Mouse (Mus musculus): Measurements from ENCODE around the gene Mfap1a. TPM values are rescaled to one million over a fixed set of nuclear protein-coding genes. Genes with fewer than 3 reads are reported as not detected.
"Not testable (repeated sequence)": the region's sequence is repeated elsewhere in the genome, so short reads cannot be mapped to it uniquely, and the experiment has no call there.

The Mfap1a gene
- total and polyA plus RNA-seq, 3 experiments: 11.1 to 57.1 (median 32.5) TPM

DNA sequence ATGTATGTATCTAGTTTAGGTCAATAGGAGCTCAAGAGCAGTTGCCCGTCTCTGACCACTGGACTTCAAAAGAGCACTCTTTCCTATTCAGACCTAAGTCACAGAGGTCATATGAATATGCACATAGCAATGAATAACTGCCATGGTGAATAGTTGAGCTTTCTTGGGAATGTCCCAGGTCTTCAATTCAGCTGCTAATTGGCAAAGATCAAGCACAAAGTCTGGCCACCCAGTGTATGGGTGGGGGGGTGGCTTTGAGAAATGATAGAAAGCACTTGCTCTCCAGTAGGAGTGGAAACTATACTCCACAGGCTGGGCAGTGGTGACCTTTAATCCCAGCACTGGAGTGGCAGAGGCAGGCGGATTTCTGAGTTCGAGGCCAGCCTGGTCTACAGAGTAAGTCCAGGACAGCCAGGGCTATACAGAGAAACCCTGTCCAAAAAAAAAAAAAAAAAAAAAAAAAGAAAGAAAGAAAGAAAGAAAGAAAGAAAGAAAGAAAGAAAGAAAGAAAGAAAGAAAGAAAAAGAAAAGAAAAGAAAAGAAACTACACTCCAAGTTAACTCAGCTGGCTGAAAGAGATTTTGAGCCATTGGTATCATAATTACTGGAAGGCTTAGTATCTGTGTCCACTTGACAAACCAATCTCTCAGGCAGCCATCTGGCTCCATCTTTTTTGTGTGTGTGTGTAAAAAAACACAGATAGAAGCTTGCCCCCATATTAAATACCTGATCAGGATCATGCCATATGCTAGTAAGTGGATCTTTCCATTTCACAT, 28.8 kb downstream of the Mfap1a start:
- Histone ChIP-seq H3K4me1 (ENCODE audit: insufficient read depth, low read depth, low read length) (no peaks in the 10 kb centered on the region; the same call in 1 of the 2 replicates), H3K9me3 (replicated peaks) (no peaks in the 10 kb centered on the region), H3K27me3 (ENCODE audit: insufficient read depth, low read length) (peaks cover 7% of the 10 kb centered on the region), H3K36me3 (replicated peaks) (peaks cover 4% of the 10 kb centered on the region), H3K4me3 (ENCODE audit: low read depth, low read length) (no peak overlapping the region)
- ATAC-seq (ENCODE audit: extremely low read depth, insufficient number of reproducible peaks, low FRiP score, poor library complexity, severe bottlenecking) (no peak), DNase-seq (ENCODE audit: low spot score) (no peak)
- no peak for TF ChIP-seq POLR2AphosphoS5 (IDR thresholded peaks at IDR 0.05; ENCODE audit: insufficient replicate concordance, low read depth, low read length)
- TF ChIP-seq CTCF (IDR thresholded peaks at IDR 0.05; ENCODE audit: low read depth, low read length): no peak
- no peak for TF ChIP-seq TAL1 (conservative IDR thresholded peaks at IDR 0.05; ENCODE audit: low read depth, low read length)
- no peak for TF ChIP-seq GATA1 (IDR thresholded peaks at IDR 0.05; ENCODE audit: borderline replicate concordance, low read length)
- no peak for TF ChIP-seq GATA2 (IDR thresholded peaks at IDR 0.05; ENCODE audit: borderline replicate concordance, low read depth, low read length)

DNA sequence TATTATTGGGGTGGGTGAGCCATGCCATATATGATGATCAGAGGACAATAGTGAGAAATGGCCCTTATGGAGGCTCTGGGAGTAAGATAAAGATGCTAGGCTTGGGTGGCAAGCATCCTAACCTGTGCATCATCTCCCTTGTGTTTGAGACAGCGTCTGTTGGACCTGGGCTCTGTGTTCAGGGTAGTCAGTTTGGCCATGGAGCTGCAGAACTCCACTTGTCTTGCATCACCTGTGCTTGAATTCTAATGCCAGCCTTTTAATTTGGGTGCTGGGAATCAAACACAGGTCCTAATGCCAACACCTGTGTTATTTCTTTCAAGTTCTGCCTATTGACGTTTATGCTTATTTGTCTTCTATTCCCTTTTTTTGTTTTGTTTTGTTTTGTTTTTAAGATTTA, 31.2 kb downstream of the Mfap1a start:
- H3K36me3 ChIP-seq (replicated peaks): peaks cover 11% of the 10 kb centered on the region
- not testable (repeated sequence) for H3K27me3 ChIP-seq (ENCODE audit: insufficient read depth, low read length); H3K9me3 ChIP-seq (replicated peaks); H3K4me3 ChIP-seq (ENCODE audit: low read depth, low read length); H3K4me1 ChIP-seq (ENCODE audit: insufficient read depth, low read depth, low read length); ATAC-seq (ENCODE audit: extremely low read depth, insufficient number of reproducible peaks, low FRiP score, poor library complexity, severe bottlenecking); DNase-seq (ENCODE audit: low spot score)

DNA sequence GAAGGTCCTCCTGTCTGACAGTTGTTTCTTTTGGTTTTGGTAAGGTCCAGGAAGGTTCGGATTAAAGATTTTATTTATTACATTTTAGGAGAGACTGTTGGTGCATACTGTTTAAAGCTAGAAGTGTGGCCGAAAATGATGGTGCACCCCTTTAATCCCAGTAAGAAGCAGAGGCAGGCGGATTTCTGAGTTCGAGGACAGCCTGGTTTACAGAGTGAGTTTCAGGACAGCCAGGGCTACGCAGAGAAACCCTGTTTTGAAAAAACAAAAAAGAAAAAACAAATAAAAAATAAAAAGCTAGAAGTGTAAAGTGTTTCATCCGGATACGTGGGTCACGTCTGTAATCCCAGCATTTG, 32.3 kb downstream of the Mfap1a start:
- peaks cover 7% of the 10 kb centered on the region; the same call in 1 of the 2 replicates for H3K4me1 ChIP-seq (ENCODE audit: insufficient read depth, low read depth, low read length)
- H3K9me3 ChIP-seq (replicated peaks): no peaks in the 10 kb centered on the region
- H3K36me3 ChIP-seq (replicated peaks): peaks cover 11% of the 10 kb centered on the region
- ATAC-seq (ENCODE audit: extremely low read depth, insufficient number of reproducible peaks, low FRiP score, poor library complexity, severe bottlenecking): no peak
- no peaks in the 10 kb centered on the region for H3K27me3 ChIP-seq (ENCODE audit: insufficient read depth, low read length)
- DNase-seq (ENCODE audit: low spot score): no peak
- TF ChIP-seq POLR2AphosphoS5 (IDR thresholded peaks at IDR 0.05; ENCODE audit: insufficient replicate concordance, low read depth, low read length): no peak
- no peak for TF ChIP-seq GATA2 (IDR thresholded peaks at IDR 0.05; ENCODE audit: borderline replicate concordance, low read depth, low read length)
- TF ChIP-seq CTCF (IDR thresholded peaks at IDR 0.05; ENCODE audit: low read depth, low read length): no peak
- no peak for TF ChIP-seq GATA1 (IDR thresholded peaks at IDR 0.05; ENCODE audit: borderline replicate concordance, low read length)
- TF ChIP-seq TAL1 (conservative IDR thresholded peaks at IDR 0.05; ENCODE audit: low read depth, low read length): no peak
- H3K4me3 ChIP-seq (ENCODE audit: low read depth, low read length): peak overlapping the region; percentile 70

DNA sequence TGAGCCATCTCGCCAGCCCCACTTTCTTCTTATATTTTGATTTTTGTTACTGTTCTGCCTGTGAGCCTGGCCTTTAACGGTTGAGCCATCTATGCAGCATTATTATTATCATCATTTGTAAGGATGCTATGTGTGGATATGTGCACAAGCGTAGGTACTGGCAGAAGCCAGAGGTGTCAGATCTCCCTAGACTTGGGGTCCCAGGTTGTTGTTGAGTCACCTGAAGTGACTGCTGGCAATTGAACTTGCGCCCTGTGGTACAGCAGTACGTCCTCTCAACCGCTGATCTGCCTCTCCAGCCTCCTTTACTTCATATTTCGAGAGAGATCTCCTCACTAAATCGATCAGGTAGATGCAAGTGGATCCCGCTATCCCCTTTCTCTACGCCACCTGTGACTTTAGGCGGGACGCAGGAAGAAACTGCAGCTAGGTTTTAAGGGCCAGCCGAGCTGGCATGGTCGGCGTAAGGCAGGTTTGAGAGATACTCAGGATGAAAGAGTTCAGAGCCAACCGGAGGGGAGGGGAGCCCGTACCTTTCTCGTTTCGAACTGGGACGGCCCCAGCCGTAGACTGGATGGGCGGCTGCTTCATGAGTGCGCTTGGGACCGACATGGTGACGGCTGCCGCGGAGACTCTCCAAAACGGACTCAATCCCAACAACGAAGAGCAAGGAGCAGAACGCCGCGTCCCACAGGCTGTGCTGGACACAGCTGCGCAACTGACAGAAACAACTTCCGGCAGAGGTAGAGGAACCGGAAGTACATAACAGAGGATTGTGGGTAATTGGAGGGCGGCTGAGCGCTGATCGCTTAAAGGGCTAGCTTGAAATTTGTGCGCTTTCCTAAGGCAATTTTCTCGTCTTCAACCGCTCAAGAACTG, 32.9 kb downstream of the Mfap1a start, which contains the start of gene Mfap1b:
Gene Mfap1b, minus strand, starts transcription at position 767 of the 879 bp plus-strand sequence.
- DNase-seq (ENCODE audit: low spot score) (peak; percentile 62), ATAC-seq (ENCODE audit: extremely low read depth, insufficient number of reproducible peaks, low FRiP score, poor library complexity, severe bottlenecking) (peak; percentile 88)
- not testable (repeated sequence) for H3K9me3 ChIP-seq (replicated peaks); H3K27me3 ChIP-seq (ENCODE audit: insufficient read depth, low read length); H3K4me1 ChIP-seq (ENCODE audit: insufficient read depth, low read depth, low read length)
- H3K36me3 ChIP-seq (replicated peaks): peaks cover 11% of the 10 kb centered on the region
- H3K4me3 ChIP-seq (ENCODE audit: low read depth, low read length): peak within 1 kb of the TSS; percentile 70

DNA sequence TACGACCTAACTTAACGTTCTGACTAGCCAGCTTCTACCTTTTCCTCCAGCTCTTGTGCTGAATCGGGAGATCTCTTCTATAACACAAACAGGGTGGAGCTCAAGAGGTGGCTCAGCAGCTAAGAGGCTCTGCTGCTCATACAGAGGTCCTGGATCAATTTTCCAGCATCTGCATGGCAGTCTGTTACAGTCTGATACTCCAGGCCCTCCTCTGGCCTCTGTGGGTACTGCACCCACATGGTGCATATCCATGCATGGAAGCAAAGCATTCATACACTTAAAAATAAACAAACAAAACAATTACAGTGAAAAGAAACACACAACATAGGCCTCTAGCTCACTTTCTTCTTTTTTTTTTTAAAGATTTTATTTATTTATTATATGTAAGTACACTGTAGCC, 33.7 kb downstream of the Mfap1a start:
- H3K4me1 ChIP-seq (ENCODE audit: insufficient read depth, low read depth, low read length); H3K27me3 ChIP-seq (ENCODE audit: insufficient read depth, low read length); DNase-seq (ENCODE audit: low spot score); H3K4me3 ChIP-seq (ENCODE audit: low read depth, low read length); ATAC-seq (ENCODE audit: extremely low read depth, insufficient number of reproducible peaks, low FRiP score, poor library complexity, severe bottlenecking); H3K9me3 ChIP-seq (replicated peaks): not testable (repeated sequence)
- peaks cover 11% of the 10 kb centered on the region for H3K36me3 ChIP-seq (replicated peaks)

DNA sequence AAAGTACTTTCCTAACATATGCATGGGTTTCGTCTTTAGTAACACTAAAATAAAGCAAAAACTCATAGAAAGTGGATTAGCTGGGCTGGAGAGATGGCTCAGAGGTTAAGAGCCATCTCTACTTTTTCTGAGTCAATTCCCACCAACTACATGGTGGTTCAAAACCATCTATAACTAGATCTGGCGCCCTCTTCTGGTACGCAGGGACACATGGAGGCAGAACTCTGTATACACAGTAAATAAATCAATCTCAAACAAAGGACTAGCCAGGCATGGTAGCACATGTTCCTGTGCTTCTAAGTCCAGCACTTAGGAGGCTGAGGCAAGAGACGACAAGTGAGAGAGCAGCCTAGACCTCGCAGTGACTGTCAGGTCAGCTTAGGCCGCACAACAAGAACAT, 37.5 kb downstream of the Mfap1a start:
- not testable (repeated sequence) for H3K27me3 ChIP-seq (ENCODE audit: insufficient read depth, low read length); DNase-seq (ENCODE audit: low spot score); H3K36me3 ChIP-seq (replicated peaks); H3K4me1 ChIP-seq (ENCODE audit: insufficient read depth, low read depth, low read length); H3K4me3 ChIP-seq (ENCODE audit: low read depth, low read length); ATAC-seq (ENCODE audit: extremely low read depth, insufficient number of reproducible peaks, low FRiP score, poor library complexity, severe bottlenecking); H3K9me3 ChIP-seq (replicated peaks)

DNA sequence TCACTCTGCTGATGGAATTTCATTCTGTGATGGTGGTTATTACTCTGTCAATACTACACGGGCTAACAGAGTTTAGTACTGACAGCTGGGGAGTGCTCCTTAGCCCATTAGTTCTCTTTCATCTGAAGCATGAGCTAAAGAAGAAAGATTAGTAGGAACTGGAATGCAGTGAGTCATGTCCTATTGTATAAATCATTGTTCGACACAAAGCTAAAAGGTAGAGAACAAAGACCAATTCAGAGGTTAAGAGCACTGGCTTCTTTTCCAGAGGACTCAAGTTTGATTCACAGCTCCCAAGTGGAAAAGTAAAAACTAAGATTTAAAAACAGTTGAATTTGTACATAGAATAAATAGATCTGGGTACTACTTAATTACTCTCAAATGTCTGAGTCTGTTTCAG, 46.4 kb downstream of the Mfap1a start:
- ATAC-seq (ENCODE audit: extremely low read depth, insufficient number of reproducible peaks, low FRiP score, poor library complexity, severe bottlenecking) (no peak), DNase-seq (ENCODE audit: low spot score) (no peak)
- Histone ChIP-seq H3K27me3 (ENCODE audit: insufficient read depth, low read length) (no peaks in the 10 kb centered on the region), H3K9me3 (replicated peaks) (no peaks in the 10 kb centered on the region), H3K4me1 (ENCODE audit: insufficient read depth, low read depth, low read length) (peaks cover 25% of the 10 kb centered on the region), H3K36me3 (replicated peaks) (peaks cover 32% of the 10 kb centered on the region), H3K4me3 (ENCODE audit: low read depth, low read length) (no peak overlapping the region)
- no peak for TF ChIP-seq POLR2AphosphoS5 (IDR thresholded peaks at IDR 0.05; ENCODE audit: insufficient replicate concordance, low read depth, low read length)
- TF ChIP-seq GATA1 (IDR thresholded peaks at IDR 0.05; ENCODE audit: borderline replicate concordance, low read length): no peak
